Mouse (Mus musculus) C2C12 (cell line): ENCODE measurements around the gene Ntf3. TPM values are rescaled to one million over a fixed set of nuclear protein-coding genes. Genes with fewer than 3 reads are reported as not detected.

ENCODE experiments used
- H3K27me3 ChIP-seq: one replicate; pipeline ENCODE4 v1.6.1; 2011; ENCODE audit not compliant: control insufficient read depth, insufficient read depth, insufficient read length
- H3K36me3 ChIP-seq: one replicate; pipeline ENCODE4 v1.6.1; 2011; ENCODE audit not compliant: control insufficient read depth, insufficient read depth
- H3K4me3 ChIP-seq: one replicate; pipeline ENCODE4 v1.5.1; 2011; ENCODE audit warnings: mild to moderate bottlenecking, control low read depth; ENCODE audit not compliant: poor library complexity, insufficient read depth, severe bottlenecking
- H3K79me2 ChIP-seq: one replicate; pipeline ENCODE4 v1.6.1; 2011; ENCODE audit not compliant: control insufficient read depth, insufficient read depth
- H3K79me3 ChIP-seq: one replicate; pipeline ENCODE4 v1.6.1; 2011; ENCODE audit warnings: low read depth, control low read depth
- H3ac ChIP-seq: one replicate; pipeline ENCODE3; 2011; ENCODE audit warnings: low read depth; ENCODE audit not compliant: control insufficient read depth, insufficient read length
- CEBPB ChIP-seq: IDR thresholded peaks from one replicate; pipeline ENCODE4 v1.6.1; 2011; ENCODE audit warnings: low read depth, mild to moderate bottlenecking, control low read depth, moderate library complexity
- CTCF ChIP-seq: IDR thresholded peaks from one replicate; pipeline ENCODE4 v1.5.1; 2011; ENCODE audit not compliant: control insufficient read depth, insufficient read depth, insufficient read length
- FOSL1 ChIP-seq: IDR thresholded peaks from one replicate; pipeline ENCODE4 v1.8.0; 2011; ENCODE audit warnings: mild to moderate bottlenecking, low read length; ENCODE audit not compliant: poor library complexity, insufficient read depth, severe bottlenecking
- MAX ChIP-seq: IDR thresholded peaks from one replicate; pipeline ENCODE4 v1.6.1; 2011; ENCODE audit warnings: mild to moderate bottlenecking, control low read depth
- MYOD1 ChIP-seq: IDR thresholded peaks from one replicate; pipeline ENCODE4 v1.6.1; 2011; ENCODE audit warnings: low read depth; ENCODE audit not compliant: control insufficient read depth, insufficient read length
- MYOG ChIP-seq: IDR thresholded peaks from one replicate; pipeline ENCODE4 v1.6.1; 2011; ENCODE audit not compliant: control insufficient read depth, insufficient read length; ENCODE audit errors: extremely low read depth
- USF1 ChIP-seq: IDR thresholded peaks from one replicate; pipeline ENCODE4 v1.6.1; 2011; ENCODE audit warnings: low read depth, mild to moderate bottlenecking, control low read depth, moderate library complexity
- polyA plus RNA-seq: library from polyadenylated mRNA; unstranded; fragments of >200 nt; fragmentation: generic; extraction: Trizol; gene quantifications from one replicate; pipeline ENCODE4 v1.2.1, GENCODE M21; 2012; ENCODE audit warnings: missing spikeins

The Ntf3 gene
- polyA plus RNA-seq, 1 experiment: not detected

DNA sequence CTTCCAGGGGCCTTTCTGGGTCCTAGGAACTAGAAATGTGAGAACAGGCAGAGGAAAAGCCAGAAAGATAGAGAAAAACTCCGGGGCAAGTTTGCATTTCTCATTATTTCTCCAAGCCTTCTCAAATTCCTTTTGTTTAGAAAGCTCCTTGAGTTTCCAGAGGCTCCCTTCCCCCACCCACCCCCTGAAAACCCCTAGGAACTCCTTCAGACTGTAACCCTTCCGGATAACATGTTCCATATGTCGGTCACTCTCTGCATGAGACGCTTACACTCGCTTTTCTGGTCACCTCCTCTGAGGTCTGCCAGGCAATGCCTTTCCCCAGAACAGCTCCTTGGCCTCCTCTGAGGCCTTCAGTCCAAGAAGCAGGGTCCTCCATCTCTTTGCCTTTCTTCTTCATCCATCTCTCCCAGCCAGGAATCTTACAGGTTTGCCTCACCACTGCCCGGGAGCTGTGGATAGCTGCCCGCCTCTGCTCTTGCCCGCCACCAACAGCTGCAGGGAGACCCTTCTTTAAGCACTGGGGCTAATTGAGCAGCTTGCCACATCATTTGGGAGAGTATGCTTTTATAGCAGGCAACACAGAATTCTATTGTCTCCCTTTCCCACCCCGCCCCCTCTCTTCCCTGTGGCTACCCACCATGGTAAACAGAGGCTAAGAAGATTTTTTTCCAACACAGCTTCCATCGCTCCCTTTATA lies 51.6 kb downstream of the Ntf3 start:
- Histone ChIP-seq H3ac (no peak overlapping the region), H3K79me2 (no peaks in the 10 kb centered on the region), H3K36me3 (no peaks in the 10 kb centered on the region), H3K27me3 (no peaks in the 10 kb centered on the region), H3K79me3 (no peaks in the 10 kb centered on the region), H3K4me3 (no peak overlapping the region)
- TF ChIP-seq USF1 (no peak), MAX (no peak), FOSL1 (no peak), MYOD1 (no peak), CEBPB (no peak), CTCF (no peak), MYOG (no peak)

DNA sequence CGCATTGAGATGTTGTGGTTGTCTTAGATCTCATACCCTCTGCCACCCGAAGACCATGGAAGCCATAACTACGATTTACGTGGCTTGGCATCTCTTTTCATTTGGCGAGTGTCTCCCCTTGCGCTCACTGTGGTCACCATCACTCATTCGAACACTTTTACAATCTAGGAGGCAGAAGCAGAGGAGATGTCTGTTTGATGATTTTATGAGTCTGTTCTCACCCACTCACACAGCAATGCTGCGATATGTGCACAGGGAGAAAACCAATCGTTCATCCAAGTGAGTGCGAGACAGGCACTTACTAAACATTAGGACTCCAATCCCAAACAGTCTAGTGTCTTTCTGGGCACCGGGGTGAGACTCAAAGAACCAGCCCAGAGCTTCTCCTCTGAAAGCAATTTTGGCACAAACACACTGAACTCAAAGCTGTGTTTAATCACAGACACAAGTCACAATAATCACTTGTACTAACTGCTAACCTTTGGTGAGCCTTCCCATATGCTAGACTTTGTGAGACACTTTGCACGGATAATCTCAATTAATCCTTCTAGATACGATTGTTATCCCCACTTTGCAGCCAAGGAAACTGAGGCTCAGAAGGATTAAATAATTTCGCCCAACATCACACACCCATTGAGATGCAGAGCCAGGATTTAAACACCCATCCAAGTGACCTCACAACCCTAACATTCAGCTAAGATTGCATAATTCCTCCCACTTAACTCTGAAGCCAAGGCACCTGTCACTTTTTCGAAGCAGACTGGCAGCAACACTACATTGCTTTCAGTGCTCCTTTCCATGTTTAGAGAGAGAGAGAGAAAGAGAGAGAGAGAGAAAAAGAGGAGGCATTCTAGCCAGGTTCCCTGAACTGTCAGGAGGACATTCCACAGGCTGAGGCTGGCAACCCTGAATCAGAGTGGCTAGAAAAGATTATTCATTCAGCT lies 55.5 kb downstream of the Ntf3 start:
- H3K36me3 ChIP-seq: no peaks in the 10 kb centered on the region
- TF ChIP-seq MYOD1: no peak
- TF ChIP-seq MAX: no peak
- TF ChIP-seq MYOG: no peak
- no peak for TF ChIP-seq FOSL1
- TF ChIP-seq USF1: no peak
- no peak for TF ChIP-seq CTCF
- TF ChIP-seq CEBPB: no peak
- no peaks in the 10 kb centered on the region for H3K79me2 ChIP-seq
- H3K27me3 ChIP-seq: no peaks in the 10 kb centered on the region
- H3K4me3 ChIP-seq: no peak overlapping the region
- H3ac ChIP-seq: no peak overlapping the region
- H3K79me3 ChIP-seq: no peaks in the 10 kb centered on the region

DNA sequence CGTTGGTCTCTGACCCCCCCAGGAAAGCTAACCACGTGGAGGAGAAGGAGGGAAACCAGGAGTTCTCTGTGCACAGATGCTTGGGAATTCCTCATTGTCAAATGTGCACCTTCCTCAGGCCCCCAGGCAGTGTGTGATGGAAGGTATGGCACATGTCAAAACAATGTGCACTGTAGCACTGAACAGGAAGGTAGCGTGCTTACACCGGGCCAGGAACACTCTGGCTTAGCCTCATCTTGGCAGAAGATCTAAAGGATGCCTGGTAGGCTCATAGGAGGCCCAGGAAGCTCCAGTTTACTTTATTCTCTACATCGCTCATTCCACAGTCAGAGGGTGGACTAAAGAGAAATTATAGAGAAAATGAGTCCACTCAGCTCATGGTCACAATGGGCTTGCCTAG lies 57.5 kb downstream of the Ntf3 start:
- H3K4me3 ChIP-seq: no peak overlapping the region
- H3K27me3 ChIP-seq: no peaks in the 10 kb centered on the region
- no peak for TF ChIP-seq CTCF
- no peak for TF ChIP-seq MYOG
- TF ChIP-seq USF1: no peak
- TF ChIP-seq CEBPB: no peak
- no peak for TF ChIP-seq MYOD1
- no peak for TF ChIP-seq MAX
- TF ChIP-seq FOSL1: no peak
- no peaks in the 10 kb centered on the region for H3K79me3 ChIP-seq
- H3K79me2 ChIP-seq: no peaks in the 10 kb centered on the region
- no peaks in the 10 kb centered on the region for H3K36me3 ChIP-seq
- H3ac ChIP-seq: no peak overlapping the region

DNA sequence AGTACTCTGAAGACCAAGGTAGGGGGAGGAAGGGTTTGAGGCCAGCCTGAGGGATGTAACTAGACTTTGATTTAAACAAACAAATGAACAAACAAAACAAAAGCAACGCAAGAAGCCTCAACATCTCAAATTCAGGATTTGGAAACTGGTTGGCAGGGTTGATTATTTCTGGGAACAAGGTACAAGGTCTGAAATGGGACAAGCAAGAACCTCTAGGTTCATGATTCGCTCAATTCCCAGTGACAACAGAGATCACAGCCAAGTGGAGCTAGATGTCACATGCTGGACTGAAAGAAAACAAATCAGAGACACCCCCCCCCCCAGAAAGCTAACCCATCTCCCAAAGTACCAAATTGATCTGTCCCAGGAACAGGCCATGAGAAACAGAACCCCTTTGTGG lies 57.9 kb downstream of the Ntf3 start:
- Histone ChIP-seq H3K27me3 (no peaks in the 10 kb centered on the region), H3K79me3 (no peaks in the 10 kb centered on the region), H3ac (no peak overlapping the region), H3K79me2 (no peaks in the 10 kb centered on the region), H3K4me3 (no peak overlapping the region), H3K36me3 (no peaks in the 10 kb centered on the region)
- TF ChIP-seq USF1: no peak
- no peak for TF ChIP-seq CTCF
- no peak for TF ChIP-seq MAX
- no peak for TF ChIP-seq CEBPB
- TF ChIP-seq FOSL1: no peak
- TF ChIP-seq MYOG: no peak
- TF ChIP-seq MYOD1: no peak

DNA sequence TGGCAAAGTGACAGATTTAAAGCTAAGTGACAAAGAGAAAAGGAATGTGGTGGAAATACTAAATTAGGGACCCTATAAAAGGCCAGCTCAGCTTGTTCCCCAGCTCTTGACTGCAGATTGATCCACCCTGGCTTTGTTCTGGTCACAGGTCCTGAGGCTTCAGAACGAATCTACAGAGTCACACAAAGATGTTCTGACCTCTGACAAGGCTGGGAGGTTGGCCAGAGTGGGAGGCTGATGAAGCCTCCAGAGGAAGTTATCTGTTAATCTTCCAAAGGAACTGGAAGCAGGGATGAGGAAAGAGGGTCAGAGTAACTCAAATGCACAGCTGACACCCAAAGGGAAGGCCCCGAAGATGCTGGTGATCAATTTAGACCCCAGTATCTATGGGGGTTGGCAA lies 59.3 kb downstream of the Ntf3 start:
- H3K36me3 ChIP-seq: no peaks in the 10 kb centered on the region
- no peak overlapping the region for H3K4me3 ChIP-seq
- no peaks in the 10 kb centered on the region for H3K27me3 ChIP-seq
- H3K79me2 ChIP-seq: no peaks in the 10 kb centered on the region
- no peak overlapping the region for H3ac ChIP-seq
- no peak for TF ChIP-seq MAX
- TF ChIP-seq USF1: no peak
- TF ChIP-seq MYOG: no peak
- no peaks in the 10 kb centered on the region for H3K79me3 ChIP-seq
